Mouse (Mus musculus): ENCODE data around the gene Mybpc3. TPM values are rescaled to one million over a fixed set of nuclear protein-coding genes. Genes with fewer than 3 reads are reported as not detected.

Mybpc3 gene
- polyA plus RNA-seq, 1 experiment from 2014 or later, result 1.6 TPM

- no peak for DNase-seq (ENCODE audit: low spot score)
- no peaks in the 10 kb centered on the region for H3K9me3 ChIP-seq (replicated peaks; ENCODE audit: control insufficient read depth, low read length)
- no peaks in the 10 kb centered on the region for H3K4me1 ChIP-seq (ENCODE audit: control insufficient read depth, insufficient read depth, low read length)
- H3K9ac ChIP-seq (replicated peaks; ENCODE audit: low read length), result no peak overlapping the region
- no peaks in the 10 kb centered on the region for H3K27me3 ChIP-seq (ENCODE audit: control insufficient read depth, insufficient read depth, low read length)
- WGBS, result 96% methylated on average over 11 of the region's 11 CpGs
- H3K36me3 ChIP-seq (replicated peaks; ENCODE audit: control insufficient read depth, insufficient read depth, low read depth, low read length), result no peaks in the 10 kb centered on the region
- H3K4me2 ChIP-seq (ENCODE audit: low read depth, low read length), result no peak overlapping the region
- no peak for ATAC-seq (replicated peaks; ENCODE audit: insufficient number of reproducible peaks, low FRiP score, low TSS enrichment, low read depth)
- H3K27ac ChIP-seq (replicated peaks; ENCODE audit: low read depth, low read length), result no peak overlapping the region
- no peak overlapping the region for H3K4me3 ChIP-seq (ENCODE audit: low read depth, low read length)
These were observed 25.5 kb downstream of the Mybpc3 start for GRCm38 (mm10) chr2:91143401-91143800.

GRCm38 (mm10) chr2:91148101-91148500, 30.2 kb downstream of the Mybpc3 start:
- H3K27me3 ChIP-seq (ENCODE audit: control insufficient read depth, insufficient read depth, low read length), result no peaks in the 10 kb centered on the region
- H3K36me3 ChIP-seq (replicated peaks; ENCODE audit: control insufficient read depth, insufficient read depth, low read depth, low read length), result no peaks in the 10 kb centered on the region
- no peak for DNase-seq (ENCODE audit: low spot score)
- H3K4me3 ChIP-seq (ENCODE audit: low read depth, low read length), result no peak overlapping the region
- no peaks in the 10 kb centered on the region for H3K9me3 ChIP-seq (replicated peaks; ENCODE audit: control insufficient read depth, low read length)
- no peak overlapping the region for H3K27ac ChIP-seq (replicated peaks; ENCODE audit: low read depth, low read length)
- no peaks in the 10 kb centered on the region for H3K4me1 ChIP-seq (ENCODE audit: control insufficient read depth, insufficient read depth, low read length)
- ATAC-seq (replicated peaks; ENCODE audit: insufficient number of reproducible peaks, low FRiP score, low TSS enrichment, low read depth), result no peak
- no peak overlapping the region for H3K4me2 ChIP-seq (ENCODE audit: low read depth, low read length)
- H3K9ac ChIP-seq (replicated peaks; ENCODE audit: low read length), result no peak overlapping the region

- Histone ChIP-seq H3K4me2 (ENCODE audit: low read depth, low read length) (no peak overlapping the region), H3K4me1 (ENCODE audit: control insufficient read depth, insufficient read depth, low read length) (no peaks in the 10 kb centered on the region), H3K9me3 (replicated peaks; ENCODE audit: control insufficient read depth, low read length) (no peaks in the 10 kb centered on the region), H3K27ac (replicated peaks; ENCODE audit: low read depth, low read length) (no peak overlapping the region), H3K36me3 (replicated peaks; ENCODE audit: control insufficient read depth, insufficient read depth, low read depth, low read length) (no peaks in the 10 kb centered on the region), H3K27me3 (ENCODE audit: control insufficient read depth, insufficient read depth, low read length) (no peaks in the 10 kb centered on the region), H3K4me3 (ENCODE audit: low read depth, low read length) (no peak overlapping the region), H3K9ac (replicated peaks; ENCODE audit: low read length) (no peak overlapping the region)
- WGBS, result 75% methylated on average over 1 of the region's 1 CpGs
- ATAC-seq (replicated peaks; ENCODE audit: insufficient number of reproducible peaks, low FRiP score, low TSS enrichment, low read depth) (no peak), DNase-seq (ENCODE audit: low spot score) (no peak)
These were observed 33.4 kb downstream of the Mybpc3 start for GRCm38 (mm10) chr2:91151331-91151730.

- H3K27ac ChIP-seq (replicated peaks; ENCODE audit: low read depth, low read length), result no peak overlapping the region
- H3K9me3 ChIP-seq (replicated peaks; ENCODE audit: control insufficient read depth, low read length), result no peaks in the 10 kb centered on the region
- no peaks in the 10 kb centered on the region for H3K27me3 ChIP-seq (ENCODE audit: control insufficient read depth, insufficient read depth, low read length)
- DNase-seq (ENCODE audit: low spot score) (no peak), ATAC-seq (replicated peaks; ENCODE audit: insufficient number of reproducible peaks, low FRiP score, low TSS enrichment, low read depth) (no peak)
- no peaks in the 10 kb centered on the region for H3K36me3 ChIP-seq (replicated peaks; ENCODE audit: control insufficient read depth, insufficient read depth, low read depth, low read length)
- H3K9ac ChIP-seq (replicated peaks; ENCODE audit: low read length), result no peak overlapping the region
- 81% methylated on average over 3 of the region's 3 CpGs for WGBS
- no peak overlapping the region for H3K4me3 ChIP-seq (ENCODE audit: low read depth, low read length)
- no peak overlapping the region for H3K4me2 ChIP-seq (ENCODE audit: low read depth, low read length)
- H3K4me1 ChIP-seq (ENCODE audit: control insufficient read depth, insufficient read depth, low read length), result no peaks in the 10 kb centered on the region
These were observed 35.0 kb downstream of the Mybpc3 start for GRCm38 (mm10) chr2:91152885-91153377.

GRCm38 (mm10) chr2:91154091-91154490, 36.1 kb downstream of the Mybpc3 start:
- 87% methylated on average over 3 of the region's 3 CpGs for WGBS
- H3K4me1 ChIP-seq (ENCODE audit: control insufficient read depth, insufficient read depth, low read length), result no peaks in the 10 kb centered on the region
- no peak for DNase-seq (ENCODE audit: low spot score)
- H3K4me3 ChIP-seq (ENCODE audit: low read depth, low read length), result no peak overlapping the region
- H3K9ac ChIP-seq (replicated peaks; ENCODE audit: low read length), result no peak overlapping the region
- no peak overlapping the region for H3K4me2 ChIP-seq (ENCODE audit: low read depth, low read length)
- no peaks in the 10 kb centered on the region for H3K36me3 ChIP-seq (replicated peaks; ENCODE audit: control insufficient read depth, insufficient read depth, low read depth, low read length)
- ATAC-seq (replicated peaks; ENCODE audit: insufficient number of reproducible peaks, low FRiP score, low TSS enrichment, low read depth), result no peak
- H3K9me3 ChIP-seq (replicated peaks; ENCODE audit: control insufficient read depth, low read length), result no peaks in the 10 kb centered on the region
- H3K27ac ChIP-seq (replicated peaks; ENCODE audit: low read depth, low read length), result no peak overlapping the region
- H3K27me3 ChIP-seq (ENCODE audit: control insufficient read depth, insufficient read depth, low read length), result no peaks in the 10 kb centered on the region

DNA sequence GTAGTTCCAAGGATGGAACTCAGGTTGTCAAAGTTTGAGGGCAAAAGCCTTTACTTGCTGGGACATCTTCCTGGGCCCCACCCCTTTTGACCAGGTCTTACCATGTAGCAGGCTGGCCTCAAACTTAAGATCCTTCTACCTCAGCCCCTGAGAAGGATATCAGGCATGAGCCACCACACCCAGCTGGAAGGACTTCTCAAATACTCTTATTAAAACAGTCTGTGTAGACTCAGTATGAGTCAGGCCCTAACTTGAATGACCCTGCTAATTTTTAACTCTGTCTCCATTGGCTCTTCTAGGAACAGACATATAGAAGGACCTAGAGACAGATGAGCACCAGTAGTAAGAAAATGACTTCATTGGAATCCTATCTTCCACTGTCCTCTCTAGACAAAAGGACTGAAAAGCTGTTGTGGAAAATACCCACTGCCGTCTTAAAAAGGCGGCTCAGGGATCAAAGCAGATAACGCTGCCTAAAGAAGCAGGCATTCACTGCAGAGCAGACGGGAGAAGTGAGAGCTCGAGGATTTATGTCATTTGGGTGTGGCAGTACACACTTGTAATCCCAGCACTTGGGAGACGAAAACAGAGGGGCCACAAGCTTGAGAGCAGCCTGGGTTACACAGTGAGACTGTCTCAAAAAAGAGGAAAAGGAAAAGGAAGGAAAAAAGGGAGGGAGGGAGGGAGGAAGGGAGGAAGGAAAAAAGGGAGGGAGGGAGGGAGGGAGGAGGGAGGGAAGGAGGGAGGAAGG, 39.2 kb downstream of the Mybpc3 start:
- H3K4me2 ChIP-seq (ENCODE audit: low read depth, low read length), result no peak overlapping the region
- ATAC-seq (replicated peaks; ENCODE audit: insufficient number of reproducible peaks, low FRiP score, low TSS enrichment, low read depth) (no peak), DNase-seq (ENCODE audit: low spot score) (no peak)
- no peaks in the 10 kb centered on the region for H3K4me1 ChIP-seq (ENCODE audit: control insufficient read depth, insufficient read depth, low read length)
- WGBS, result 57% methylated on average over 6 of the region's 6 CpGs
- H3K4me3 ChIP-seq (ENCODE audit: low read depth, low read length), result no peak overlapping the region
- H3K9me3 ChIP-seq (replicated peaks; ENCODE audit: control insufficient read depth, low read length), result no peaks in the 10 kb centered on the region
- H3K27me3 ChIP-seq (ENCODE audit: control insufficient read depth, insufficient read depth, low read length), result no peaks in the 10 kb centered on the region
- H3K36me3 ChIP-seq (replicated peaks; ENCODE audit: control insufficient read depth, insufficient read depth, low read depth, low read length), result no peaks in the 10 kb centered on the region
- H3K9ac ChIP-seq (replicated peaks; ENCODE audit: low read length), result no peak overlapping the region
- H3K27ac ChIP-seq (replicated peaks; ENCODE audit: low read depth, low read length), result no peak overlapping the region

DNA sequence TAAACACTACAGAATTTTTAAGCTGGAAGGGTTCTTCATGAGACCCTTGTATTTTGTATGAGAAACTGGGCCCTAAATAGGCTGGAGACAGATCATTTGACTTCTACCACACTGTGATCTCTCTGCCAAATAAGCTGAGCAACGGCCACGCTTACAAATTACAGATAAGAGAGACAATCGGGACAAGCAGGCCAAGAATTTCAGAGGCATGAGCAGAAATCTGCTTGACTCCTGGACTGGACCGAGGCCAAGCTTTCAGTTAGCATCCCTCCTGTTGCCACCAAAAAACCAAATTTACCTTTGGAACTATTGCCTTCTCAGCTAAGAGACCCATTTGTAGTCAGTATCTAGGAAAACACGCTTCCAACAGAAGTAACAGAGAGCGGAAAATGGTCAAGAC, 42.6 kb downstream of the Mybpc3 start:
- H3K9ac ChIP-seq (replicated peaks; ENCODE audit: low read length), result no peak overlapping the region
- 87% methylated on average over 6 of the region's 6 CpGs for WGBS
- ATAC-seq (replicated peaks; ENCODE audit: insufficient number of reproducible peaks, low FRiP score, low TSS enrichment, low read depth) (no peak), DNase-seq (ENCODE audit: low spot score) (no peak)
- H3K27ac ChIP-seq (replicated peaks; ENCODE audit: low read depth, low read length), result no peak overlapping the region
- H3K9me3 ChIP-seq (replicated peaks; ENCODE audit: control insufficient read depth, low read length), result no peaks in the 10 kb centered on the region
- no peaks in the 10 kb centered on the region for H3K27me3 ChIP-seq (ENCODE audit: control insufficient read depth, insufficient read depth, low read length)
- no peaks in the 10 kb centered on the region for H3K4me1 ChIP-seq (ENCODE audit: control insufficient read depth, insufficient read depth, low read length)
- no peak overlapping the region for H3K4me2 ChIP-seq (ENCODE audit: low read depth, low read length)
- no peaks in the 10 kb centered on the region; the same call in 1 of the 2 replicates for H3K36me3 ChIP-seq (replicated peaks; ENCODE audit: control insufficient read depth, insufficient read depth, low read depth, low read length)
- no peak overlapping the region for H3K4me3 ChIP-seq (ENCODE audit: low read depth, low read length)

DNA sequence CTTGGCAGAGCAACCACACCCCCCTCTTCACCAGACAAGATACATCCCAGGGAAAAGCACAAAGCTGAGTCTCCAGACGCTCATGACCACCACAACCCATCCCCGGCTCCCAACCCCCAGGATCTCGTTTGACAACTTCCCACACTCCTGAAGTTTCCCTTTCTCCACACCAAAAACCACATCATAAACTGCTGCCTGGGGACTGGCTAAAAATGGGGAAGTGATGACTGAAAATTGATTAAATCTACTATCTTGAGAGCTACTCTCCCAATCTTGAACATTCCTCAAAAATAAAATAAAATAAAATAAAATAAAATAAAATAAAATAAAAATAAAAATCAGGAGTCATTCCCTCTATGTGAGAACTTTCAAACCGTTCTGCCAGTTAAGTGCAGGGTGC, 45.0 kb downstream of the Mybpc3 start:
- Histone ChIP-seq H3K36me3 (replicated peaks; ENCODE audit: control insufficient read depth, insufficient read depth, low read depth, low read length) (no peaks in the 10 kb centered on the region; the same call in 1 of the 2 replicates), H3K27ac (replicated peaks; ENCODE audit: low read depth, low read length) (no peak overlapping the region), H3K9me3 (replicated peaks; ENCODE audit: control insufficient read depth, low read length) (no peaks in the 10 kb centered on the region), H3K9ac (replicated peaks; ENCODE audit: low read length) (no peak overlapping the region), H3K27me3 (ENCODE audit: control insufficient read depth, insufficient read depth, low read length) (no peaks in the 10 kb centered on the region), H3K4me1 (ENCODE audit: control insufficient read depth, insufficient read depth, low read length) (no peaks in the 10 kb centered on the region), H3K4me2 (ENCODE audit: low read depth, low read length) (no peak overlapping the region), H3K4me3 (ENCODE audit: low read depth, low read length) (no peak overlapping the region)
- WGBS, result 87% methylated on average over 4 of the region's 4 CpGs
- DNase-seq (ENCODE audit: low spot score) (no peak), ATAC-seq (replicated peaks; ENCODE audit: insufficient number of reproducible peaks, low FRiP score, low TSS enrichment, low read depth) (no peak)

Data from embryonic facial prominence, embryonic 11.5 days (tissue).